Mouse (Mus musculus): ENCODE measurements around the gene Slc13a1.

Gene Slc13a1

DNA sequence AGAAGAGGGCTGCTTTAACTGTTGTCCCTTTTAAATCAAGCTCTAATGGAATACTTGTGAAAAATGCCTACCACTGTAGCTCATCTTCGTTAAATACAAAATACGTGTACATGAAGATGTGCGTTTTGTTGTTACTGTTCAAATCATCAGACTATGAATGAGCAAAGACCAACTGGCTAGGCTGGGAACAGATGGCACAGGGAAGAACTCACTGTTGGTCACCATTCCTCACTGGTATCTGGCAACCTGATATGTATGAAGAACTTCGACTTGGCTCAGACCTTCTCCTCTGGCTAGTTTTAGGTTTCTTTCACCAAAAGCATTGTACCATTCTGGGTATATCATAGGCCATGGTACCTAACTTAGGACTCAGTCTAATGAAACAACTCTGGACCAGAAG, 59.4 kb downstream of the Slc13a1 start:
- Histone ChIP-seq H3K4me3 (replicated peaks; ENCODE audit: low read length) (no peak overlapping the region), H3K4me1 (replicated peaks; ENCODE audit: low read depth, low read length) (peaks cover 8% of the 10 kb centered on the region), H3K36me3 (ENCODE audit: insufficient read depth, low read length) (no peaks in the 10 kb centered on the region), H3K27me3 (ENCODE audit: insufficient read depth, low read length) (no peaks in the 10 kb centered on the region), H3K9me3 (ENCODE audit: low read length) (no peaks in the 10 kb centered on the region)
- TF ChIP-seq POU5F1 (IDR thresholded peaks at IDR 0.05; ENCODE audit: borderline replicate concordance, low read length), result no peak
- no peak for TF ChIP-seq NANOG (IDR thresholded peaks at IDR 0.05; ENCODE audit: borderline replicate concordance, low read length)
- no peak for TF ChIP-seq CTCF (conservative IDR thresholded peaks at IDR 0.05; ENCODE audit: low read length)

DNA sequence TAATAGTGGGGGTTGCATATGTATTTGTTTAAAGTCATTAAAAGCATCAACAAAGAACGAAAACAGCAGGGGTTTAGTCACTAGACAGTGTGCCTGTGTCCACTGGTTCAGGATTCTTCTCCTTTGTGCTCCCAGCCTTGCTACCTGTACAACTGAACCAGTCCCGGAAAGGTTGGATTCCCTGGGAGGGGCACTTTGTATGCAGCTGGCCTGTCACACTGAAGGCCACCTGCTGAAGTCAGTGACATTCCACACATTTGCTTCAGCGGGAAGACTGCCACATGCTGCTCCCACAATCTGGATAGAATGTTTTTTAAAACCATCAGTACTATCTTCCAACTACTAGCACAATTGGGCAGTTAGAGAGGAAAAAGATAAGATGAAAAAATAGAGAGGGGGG, 61.7 kb downstream of the Slc13a1 start:
- TF ChIP-seq POU5F1 (IDR thresholded peaks at IDR 0.05; ENCODE audit: borderline replicate concordance, low read length), result no peak
- no peak for TF ChIP-seq CTCF (conservative IDR thresholded peaks at IDR 0.05; ENCODE audit: low read length)
- TF ChIP-seq NANOG (IDR thresholded peaks at IDR 0.05; ENCODE audit: borderline replicate concordance, low read length), result no peak
- no peak overlapping the region for H3K4me3 ChIP-seq (replicated peaks; ENCODE audit: low read length)
- no peaks in the 10 kb centered on the region for H3K9me3 ChIP-seq (ENCODE audit: low read length)
- peaks cover 8% of the 10 kb centered on the region for H3K4me1 ChIP-seq (replicated peaks; ENCODE audit: low read depth, low read length)
- no peaks in the 10 kb centered on the region for H3K36me3 ChIP-seq (ENCODE audit: insufficient read depth, low read length)
- H3K27me3 ChIP-seq (ENCODE audit: insufficient read depth, low read length), result no peaks in the 10 kb centered on the region

DNA sequence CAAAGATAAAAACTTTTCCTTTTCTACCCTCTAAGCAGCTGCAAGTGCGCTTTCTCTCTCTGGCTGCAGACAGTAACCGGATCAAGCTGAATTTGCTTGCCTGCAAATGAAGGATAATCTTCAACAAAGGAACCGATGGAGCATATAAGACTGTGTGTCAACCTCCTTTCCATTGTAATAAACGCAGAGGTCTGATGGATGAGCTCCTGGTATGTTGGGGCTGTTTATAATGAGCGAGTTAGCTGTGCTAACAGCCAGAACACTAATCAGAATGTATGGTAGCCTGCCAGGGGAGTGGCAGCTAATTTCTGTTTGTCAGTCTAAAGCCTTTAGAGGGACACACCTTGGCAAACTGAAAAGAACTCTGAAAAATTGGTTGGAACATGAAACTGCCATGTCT, 62.2 kb downstream of the Slc13a1 start:
- Histone ChIP-seq H3K4me1 (replicated peaks; ENCODE audit: low read depth, low read length) (peaks cover 8% of the 10 kb centered on the region), H3K9me3 (ENCODE audit: low read length) (no peaks in the 10 kb centered on the region), H3K27me3 (ENCODE audit: insufficient read depth, low read length) (no peaks in the 10 kb centered on the region), H3K4me3 (replicated peaks; ENCODE audit: low read length) (no peak overlapping the region), H3K36me3 (ENCODE audit: insufficient read depth, low read length) (no peaks in the 10 kb centered on the region)
- no peak for TF ChIP-seq POU5F1 (IDR thresholded peaks at IDR 0.05; ENCODE audit: borderline replicate concordance, low read length)
- TF ChIP-seq CTCF (conservative IDR thresholded peaks at IDR 0.05; ENCODE audit: low read length), result no peak
- TF ChIP-seq NANOG (IDR thresholded peaks at IDR 0.05; ENCODE audit: borderline replicate concordance, low read length), result no peak

DNA sequence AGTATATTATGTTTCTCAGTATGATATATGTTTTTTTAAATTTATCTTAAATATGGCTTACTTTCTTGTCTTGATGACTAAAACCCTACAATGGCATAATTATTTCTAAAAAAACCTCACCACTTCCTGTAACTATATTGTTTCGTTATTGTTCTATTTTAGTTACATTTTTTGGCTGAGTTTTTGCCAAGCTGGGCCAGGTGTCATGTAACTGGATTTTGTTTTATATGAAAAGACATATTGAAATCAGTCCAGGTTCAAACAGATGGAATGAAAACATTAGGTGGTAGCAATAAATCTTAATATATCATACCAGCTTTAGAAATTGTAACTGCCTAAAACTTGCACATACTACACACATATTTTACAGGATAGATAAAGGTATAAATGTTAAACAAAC, 66.6 kb downstream of the Slc13a1 start:
- TF ChIP-seq POU5F1 (IDR thresholded peaks at IDR 0.05; ENCODE audit: borderline replicate concordance, low read length) (no peak), NANOG (IDR thresholded peaks at IDR 0.05; ENCODE audit: borderline replicate concordance, low read length) (no peak), CTCF (conservative IDR thresholded peaks at IDR 0.05; ENCODE audit: low read length) (no peak)

DNA sequence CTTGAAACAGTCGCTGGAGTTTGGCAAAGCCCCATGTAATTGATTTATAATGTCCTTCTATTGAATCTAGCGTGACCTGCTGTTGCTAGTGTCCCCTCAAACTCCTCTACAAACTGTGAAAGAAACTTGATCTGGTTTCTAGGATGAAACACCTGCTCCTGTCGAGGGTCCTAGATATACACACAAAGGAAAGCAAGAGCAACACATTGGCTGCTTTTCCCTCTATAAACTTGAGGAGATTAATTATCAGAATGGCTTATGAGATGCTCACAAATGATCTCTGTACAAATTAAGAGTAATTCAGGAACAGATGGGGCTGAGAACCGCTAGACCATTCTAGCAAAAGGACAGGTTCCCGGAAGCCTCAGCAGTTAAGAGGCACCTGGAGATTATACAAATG, 67.2 kb downstream of the Slc13a1 start:
- Histone ChIP-seq H3K27me3 (ENCODE audit: insufficient read depth, low read length) (no peaks in the 10 kb centered on the region), H3K4me3 (replicated peaks; ENCODE audit: low read length) (no peak overlapping the region), H3K36me3 (ENCODE audit: insufficient read depth, low read length) (no peaks in the 10 kb centered on the region), H3K9me3 (ENCODE audit: low read length) (no peaks in the 10 kb centered on the region), H3K4me1 (replicated peaks; ENCODE audit: low read depth, low read length) (peaks cover 2% of the 10 kb centered on the region; the same call in 1 of the 2 replicates)
- TF ChIP-seq NANOG (IDR thresholded peaks at IDR 0.05; ENCODE audit: borderline replicate concordance, low read length) (no peak), POU5F1 (IDR thresholded peaks at IDR 0.05; ENCODE audit: borderline replicate concordance, low read length) (no peak), CTCF (conservative IDR thresholded peaks at IDR 0.05; ENCODE audit: low read length) (no peak)

More for the DNA sequence above, 66.6 kb downstream of the Slc13a1 start:
- no peaks in the 10 kb centered on the region for H3K36me3 ChIP-seq (ENCODE audit: insufficient read depth, low read length)
- no peaks in the 10 kb centered on the region for H3K27me3 ChIP-seq (ENCODE audit: insufficient read depth, low read length)
- no peak overlapping the region for H3K4me3 ChIP-seq (replicated peaks; ENCODE audit: low read length)
- peaks cover 8% of the 10 kb centered on the region for H3K4me1 ChIP-seq (replicated peaks; ENCODE audit: low read depth, low read length)
- no peaks in the 10 kb centered on the region for H3K9me3 ChIP-seq (ENCODE audit: low read length)

DNA sequence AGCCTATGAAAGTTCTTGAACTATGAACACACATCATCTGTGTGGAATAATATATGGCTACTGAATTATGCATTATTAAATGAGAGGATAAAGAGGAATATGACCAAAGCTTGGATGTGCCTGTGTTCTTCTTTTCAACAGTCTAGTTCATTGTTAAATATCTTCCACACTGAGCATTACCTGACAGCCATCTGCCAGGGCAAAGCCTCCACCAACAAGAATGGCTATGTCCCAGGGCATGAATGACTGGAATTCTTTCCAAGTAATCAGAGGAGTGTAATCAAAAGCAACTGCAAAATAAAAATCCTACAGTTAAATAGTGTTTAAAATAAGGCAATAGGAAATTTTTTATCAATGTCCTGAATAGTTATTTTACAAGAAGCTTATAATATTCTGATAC, 70.5 kb downstream of the Slc13a1 start:
- Histone ChIP-seq H3K4me1 (replicated peaks; ENCODE audit: low read depth, low read length) (no peaks in the 10 kb centered on the region), H3K9me3 (ENCODE audit: low read length) (no peaks in the 10 kb centered on the region), H3K36me3 (ENCODE audit: insufficient read depth, low read length) (no peaks in the 10 kb centered on the region), H3K4me3 (replicated peaks; ENCODE audit: low read length) (no peak overlapping the region), H3K27me3 (ENCODE audit: insufficient read depth, low read length) (no peaks in the 10 kb centered on the region)
- TF ChIP-seq CTCF (conservative IDR thresholded peaks at IDR 0.05; ENCODE audit: low read length) (no peak), NANOG (IDR thresholded peaks at IDR 0.05; ENCODE audit: borderline replicate concordance, low read length) (no peak), POU5F1 (IDR thresholded peaks at IDR 0.05; ENCODE audit: borderline replicate concordance, low read length) (no peak)

DNA sequence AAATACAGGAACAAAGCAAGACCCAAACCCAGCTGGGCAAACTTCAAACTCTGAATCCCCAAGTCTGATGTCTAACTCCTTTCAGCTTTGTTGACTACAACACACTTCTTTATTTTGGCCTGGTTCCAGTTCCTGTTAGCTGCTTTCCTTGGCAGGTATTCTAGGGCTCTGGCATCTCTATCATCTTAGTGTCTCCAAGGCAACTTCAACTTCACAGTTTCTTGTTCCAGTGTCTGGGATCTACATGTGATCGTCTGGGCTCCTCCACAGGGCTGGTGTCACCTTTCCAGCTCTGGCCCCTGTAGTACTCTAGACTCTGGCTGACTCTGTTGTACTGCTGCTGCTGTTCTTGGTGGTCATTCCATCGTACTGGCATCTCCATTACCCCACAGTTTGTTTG, 91.8 kb downstream of the Slc13a1 start:
- no peak overlapping the region for H3K4me3 ChIP-seq (replicated peaks; ENCODE audit: low read length)
- TF ChIP-seq POU5F1 (IDR thresholded peaks at IDR 0.05; ENCODE audit: borderline replicate concordance, low read length), result no peak
- TF ChIP-seq CTCF (conservative IDR thresholded peaks at IDR 0.05; ENCODE audit: low read length), result no peak
- no peak for TF ChIP-seq NANOG (IDR thresholded peaks at IDR 0.05; ENCODE audit: borderline replicate concordance, low read length)

DNA sequence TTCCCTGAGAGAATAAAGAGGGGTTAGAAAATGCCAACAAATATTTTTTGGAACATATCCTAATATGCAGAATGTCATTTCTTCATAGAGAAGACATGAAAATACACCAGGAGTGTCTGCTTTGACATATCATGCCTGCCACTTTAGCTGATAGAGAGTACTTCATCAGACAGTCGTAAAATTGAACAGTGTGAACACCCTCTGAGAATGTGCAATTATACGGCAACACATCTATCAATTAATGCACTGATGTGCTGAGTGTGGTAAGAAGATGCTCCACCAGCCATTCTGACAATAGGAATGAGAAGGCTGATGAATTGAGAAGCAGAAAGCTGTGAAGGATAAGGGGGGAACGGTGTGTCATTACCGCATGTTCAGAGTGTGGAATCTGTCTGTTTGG, 95.1 kb downstream of the Slc13a1 start:
- Histone ChIP-seq H3K4me3 (replicated peaks; ENCODE audit: low read length) (no peak overlapping the region), H3K9me3 (ENCODE audit: low read length) (no peaks in the 10 kb centered on the region), H3K36me3 (ENCODE audit: insufficient read depth, low read length) (no peaks in the 10 kb centered on the region), H3K4me1 (replicated peaks; ENCODE audit: low read depth, low read length) (no peaks in the 10 kb centered on the region), H3K27me3 (ENCODE audit: insufficient read depth, low read length) (no peaks in the 10 kb centered on the region)
- no peak for TF ChIP-seq CTCF (conservative IDR thresholded peaks at IDR 0.05; ENCODE audit: low read length)
- no peak for TF ChIP-seq NANOG (IDR thresholded peaks at IDR 0.05; ENCODE audit: borderline replicate concordance, low read length)
- TF ChIP-seq POU5F1 (IDR thresholded peaks at IDR 0.05; ENCODE audit: borderline replicate concordance, low read length), result no peak

More for the DNA sequence above, 91.8 kb downstream of the Slc13a1 start:
- Histone ChIP-seq H3K36me3 (ENCODE audit: insufficient read depth, low read length) (no peaks in the 10 kb centered on the region), H3K4me1 (replicated peaks; ENCODE audit: low read depth, low read length) (no peaks in the 10 kb centered on the region), H3K9me3 (ENCODE audit: low read length) (no peaks in the 10 kb centered on the region), H3K27me3 (ENCODE audit: insufficient read depth, low read length) (no peaks in the 10 kb centered on the region)

DNA sequence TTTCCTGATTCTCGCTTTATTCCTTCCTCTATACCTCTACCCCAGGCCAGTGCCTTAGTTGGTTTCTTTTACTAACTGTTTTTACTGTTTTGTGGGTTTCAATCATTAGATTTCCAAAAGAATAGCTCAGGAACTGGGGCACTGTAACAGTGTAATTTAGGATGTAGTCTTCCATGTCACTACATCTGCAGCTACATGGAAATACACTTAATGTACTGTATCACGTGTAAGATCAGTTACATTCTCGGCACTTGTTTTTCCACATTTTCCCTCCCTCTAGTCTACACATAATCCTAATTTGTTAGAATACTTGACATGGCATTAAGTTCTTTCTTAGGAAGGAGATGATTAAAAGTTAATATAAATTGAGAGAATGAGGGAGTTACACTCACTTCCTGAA, 108.1 kb downstream of the Slc13a1 start:
- TF ChIP-seq CTCF (conservative IDR thresholded peaks at IDR 0.05; ENCODE audit: low read length), result no peak
- TF ChIP-seq NANOG (IDR thresholded peaks at IDR 0.05; ENCODE audit: borderline replicate concordance, low read length), result no peak
- no peak for TF ChIP-seq POU5F1 (IDR thresholded peaks at IDR 0.05; ENCODE audit: borderline replicate concordance, low read length)
- H3K27me3 ChIP-seq (ENCODE audit: insufficient read depth, low read length), result no peaks in the 10 kb centered on the region
- H3K9me3 ChIP-seq (ENCODE audit: low read length), result peaks cover 11% of the 10 kb centered on the region

More for the DNA sequence above, 108.1 kb downstream of the Slc13a1 start:
- H3K4me3 ChIP-seq (replicated peaks; ENCODE audit: low read length), result no peak overlapping the region
- H3K36me3 ChIP-seq (ENCODE audit: insufficient read depth, low read length), result no peaks in the 10 kb centered on the region
- no peaks in the 10 kb centered on the region for H3K4me1 ChIP-seq (replicated peaks; ENCODE audit: low read depth, low read length)

Measured in E14TG2a.4 (cell line).